Mouse (Mus musculus) adrenal gland, postnatal 0 days (tissue): Measurements from ENCODE around the gene Creb3l2. TPM values are rescaled to one million over a fixed set of nuclear protein-coding genes. Genes with fewer than 3 reads are reported as not detected.

Experiments
- polyA plus RNA-seq: library from polyadenylated mRNA; unstranded; fragments of >200 nt; fragmentation: Nextera tagmentation; extraction: Ambion mirVana; gene quantifications from 2 replicates; pipeline ENCODE4 v1.2.1, GENCODE M21; 2015

Gene Creb3l2
- polyA plus RNA-seq, result 14.7 and 22.4 TPM in 2 replicates

DNA sequence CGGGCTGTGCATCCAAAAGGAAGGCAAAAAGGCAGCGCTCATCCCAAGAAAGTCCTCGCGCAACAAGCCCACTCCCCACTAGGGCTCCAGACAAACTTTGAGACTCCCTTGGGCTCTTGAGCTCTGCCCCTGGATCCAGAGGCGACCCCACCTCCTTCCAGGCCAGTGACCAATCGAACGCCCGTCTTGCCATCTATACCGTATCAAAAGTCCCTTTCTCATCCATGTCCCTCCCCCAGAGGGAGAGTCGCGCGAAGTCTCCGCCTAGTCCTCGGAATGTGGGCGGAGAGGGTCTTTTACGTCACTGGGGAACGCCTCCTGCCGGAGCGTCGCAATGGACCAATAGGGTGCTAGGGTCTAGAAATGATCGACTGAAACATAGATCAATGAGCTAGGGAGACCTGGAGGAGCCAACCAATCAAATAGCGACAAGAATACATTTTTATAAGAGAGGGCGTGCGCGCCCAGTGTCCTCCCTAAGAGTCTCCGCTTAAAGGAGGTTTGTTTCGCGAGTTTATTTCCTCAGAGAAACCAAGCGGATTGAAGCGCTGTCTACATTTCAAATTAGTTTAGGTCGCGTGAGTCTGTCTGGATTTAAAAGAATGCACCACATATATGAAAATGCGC, at the start of gene Creb3l2:
Gene Creb3l2 (minus strand): TSS at position 106 of the 627 bp plus-strand sequence.

GRCm38 (mm10) chr6:37299562-37300390, 142.2 kb downstream of the Creb3l2 start, which contains the start of gene Dgki:
TSS of gene Dgki (minus strand) at chr6:37300184.

Other genes starting within 250 kb of the Creb3l2 start
- 0.92 and 1.8 TPM in 2 replicates for gene Dgki, start 142.0 kb downstream of the Creb3l2 start, polyA plus RNA-seq
- gene Akr1d1, start 88.0 kb upstream of the Creb3l2 start, polyA plus RNA-seq, result 36.6 and 167 TPM in 2 replicates